Mouse (Mus musculus) forebrain, embryonic 11.5 days (tissue): ENCODE data around the gene Lin28a. TPM values are rescaled to one million over a fixed set of nuclear protein-coding genes. Genes with fewer than 3 reads are reported as not detected.
A peak's percentile ranks its signal among the peaks of the same experiment; 100 is the strongest.

Experiments
- ATAC-seq: fragments of 200-750 bp; cut with Nextera tagmentation; replicated peaks from 2 replicates; pipeline ENCODE4 v1.8.0; 2017; ENCODE audit warnings: moderate TSS enrichment; ENCODE audit not compliant: low FRiP score
- DNase-seq: peaks from one replicate; pipeline ENCODE4 v3.0.0-alpha.2; 2017; ENCODE audit warnings: low spot score
- H3K27ac ChIP-seq: fragments of 300-500 bp; sonication (generic); 2 replicates; pipeline ENCODE4 v1.5.1; 2014; ENCODE audit warnings: low read depth, low read length
- H3K27me3 ChIP-seq: fragments of 300-500 bp; sonication (generic); 2 replicates; pipeline ENCODE4 v1.6.1; 2014; ENCODE audit warnings: mild to moderate bottlenecking, low read length, mixed read lengths; ENCODE audit not compliant: control insufficient read depth, insufficient read depth
- H3K36me3 ChIP-seq: fragments of 300-500 bp; sonication (generic); 2 replicates; pipeline ENCODE4 v1.6.1; 2014; ENCODE audit warnings: mild to moderate bottlenecking, low read length, moderate library complexity, mixed read lengths; ENCODE audit not compliant: control insufficient read depth, insufficient read depth
- H3K4me1 ChIP-seq: fragments of 300-500 bp; sonication (generic); replicated peaks from 2 replicates; pipeline ENCODE4 v1.6.1; 2014; ENCODE audit warnings: low read length, mixed read lengths; ENCODE audit not compliant: control insufficient read depth, insufficient read depth
- H3K4me2 ChIP-seq: fragments of 300-500 bp; sonication (generic); 2 replicates; pipeline ENCODE4 v1.6.1; 2014; ENCODE audit warnings: low read depth, mild to moderate bottlenecking, low read length, moderate library complexity, mixed read lengths; ENCODE audit not compliant: severe bottlenecking
- H3K4me3 ChIP-seq: fragments of 300-500 bp; sonication (generic); 2 replicates; pipeline ENCODE4 v1.5.1; 2014; ENCODE audit warnings: low read depth, low read length
- H3K9ac ChIP-seq: fragments of 300-500 bp; sonication (generic); 2 replicates; pipeline ENCODE4 v1.6.1; 2014; ENCODE audit warnings: low read length
- H3K9me3 ChIP-seq: fragments of 300-500 bp; sonication (generic); 2 replicates; pipeline ENCODE4 v1.6.1; 2016; ENCODE audit warnings: low read length, mixed read lengths; ENCODE audit not compliant: control insufficient read depth
- WGBS: fragments of 180-500 bp; shearing (Covaris S2); extraction: QIAGEN DNeasy Blood & Tissue Kit; methylation state at CpG from one replicate; pipeline ENCODE4 v1.1.7; 2014; 5-methylcytosine and 5-hydroxymethylcytosine counted together
- polyA plus RNA-seq: library from polyadenylated mRNA; unstranded; fragments of >200 nt; fragmentation: Nextera tagmentation; extraction: Ambion mirVana; gene quantifications from 2 replicates; pipeline ENCODE4 v1.2.1, GENCODE M21; 2014

The Lin28a gene
- polyA plus RNA-seq, 1 experiment from 2014 or later: 2.3 TPM

GRCm38 (mm10) chr4:133966271-133966940 is 52.2 kb downstream of the Lin28a start:
- Histone ChIP-seq H3K9ac (peak overlapping the region; percentile 98), H3K4me1 (peaks cover 33% of the 10 kb centered on the region), H3K4me3 (peak overlapping the region; percentile 78), H3K27ac (no peak overlapping the region; the same call in 1 of the 2 replicates), H3K9me3 (no peaks in the 10 kb centered on the region), H3K27me3 (no peaks in the 10 kb centered on the region), H3K36me3 (peaks cover 13% of the 10 kb centered on the region), H3K4me2 (peak overlapping the region; percentile 93)
- WGBS: 55% methylated on average over 12 of the region's 12 CpGs
- DNase-seq (no peak), ATAC-seq (no peak)

- Histone ChIP-seq H3K27me3 (no peaks in the 10 kb centered on the region), H3K4me2 (no peak overlapping the region), H3K4me1 (peaks cover 11% of the 10 kb centered on the region), H3K4me3 (no peak overlapping the region), H3K27ac (no peak overlapping the region), H3K9ac (no peak overlapping the region), H3K36me3 (peaks cover 13% of the 10 kb centered on the region), H3K9me3 (no peaks in the 10 kb centered on the region)
- ATAC-seq (no peak), DNase-seq (no peak)
- whole genome bisulfite sequencing: 90% methylated on average over 7 of the region's 7 CpGs
These were observed 56.1 kb downstream of the Lin28a start for GRCm38 (mm10) chr4:133962566-133962965.

DNA sequence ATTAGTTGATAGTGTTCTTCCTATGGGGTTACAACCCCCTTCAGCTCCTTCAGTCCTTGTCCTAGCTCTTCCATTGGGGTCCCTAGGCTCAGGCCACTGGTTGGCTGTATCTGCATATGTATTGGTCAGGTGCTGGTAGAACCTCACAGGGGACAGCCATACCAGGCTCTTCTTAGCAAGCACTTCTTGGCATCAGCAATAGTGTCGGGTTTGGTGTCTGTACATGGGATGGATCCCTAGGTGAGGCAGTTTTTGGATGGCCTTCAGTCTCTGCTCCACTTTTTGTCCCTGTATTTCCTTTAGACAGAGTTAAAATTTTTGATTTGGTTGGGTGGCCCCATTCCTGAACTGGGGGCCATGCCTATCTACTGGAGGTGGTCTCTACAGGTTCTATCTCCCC is 59.8 kb downstream of the Lin28a start:
- Histone ChIP-seq H3K27ac (no peak overlapping the region), H3K9me3 (no peaks in the 10 kb centered on the region), H3K4me3 (no peak overlapping the region), H3K9ac (no peak overlapping the region), H3K4me2 (no peak overlapping the region), H3K27me3 (no peaks in the 10 kb centered on the region), H3K4me1 (peaks cover 3% of the 10 kb centered on the region; the same call in 1 of the 2 replicates), H3K36me3 (no peaks in the 10 kb centered on the region; the same call in 1 of the 2 replicates)
- ATAC-seq: no peak
- WGBS: 81% methylated on average over 1 of the region's 1 CpGs
- DNase-seq: no peak

DNA sequence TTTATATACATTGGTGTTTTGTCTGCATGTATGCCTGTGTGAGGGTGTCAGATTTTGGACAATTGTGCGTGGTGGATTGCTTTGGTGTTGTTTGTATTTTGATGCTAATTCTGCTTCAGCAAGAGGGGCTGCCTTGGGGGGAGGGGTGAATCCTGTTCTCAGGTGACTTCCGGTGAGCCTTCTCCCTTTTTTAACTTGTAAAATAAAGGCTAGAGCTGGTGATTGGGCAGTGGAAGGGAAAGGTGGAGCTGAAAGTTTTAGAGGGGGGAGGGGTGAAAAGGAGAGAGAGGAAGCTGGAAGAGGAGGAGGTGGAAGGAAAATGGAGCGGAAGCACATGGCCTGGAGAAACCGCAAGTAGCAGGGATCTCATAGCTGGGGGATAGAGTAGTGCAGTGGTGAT is 62.3 kb downstream of the Lin28a start:
- Histone ChIP-seq H3K4me3 (no peak overlapping the region), H3K4me2 (no peak overlapping the region), H3K9me3 (no peaks in the 10 kb centered on the region), H3K4me1 (no peaks in the 10 kb centered on the region), H3K36me3 (no peaks in the 10 kb centered on the region), H3K27ac (no peak overlapping the region), H3K27me3 (no peaks in the 10 kb centered on the region), H3K9ac (no peak overlapping the region)
- no peak for ATAC-seq
- WGBS: 89% methylated on average over 4 of the region's 4 CpGs
- DNase-seq: no peak

Other genes with a start within 250 kb of the Lin28a start
- gene Rps6ka1, start 131.0 kb downstream of the Lin28a start, polyA plus RNA-seq: 31.5 and 32.2 TPM in 2 replicates
- 4,212 and 4,469 TPM in 2 replicates for gene Hmgn2, start 50.2 kb downstream of the Lin28a start, polyA plus RNA-seq
- gene Dhdds, start 17.9 kb downstream of the Lin28a start, polyA plus RNA-seq: 41.9 and 46.5 TPM in 2 replicates
- gene Zfp683, start 35.0 kb upstream of the Lin28a start, polyA plus RNA-seq: not detected in 2 replicates
- 1.9 and 2.5 TPM in 2 replicates for gene Crybg2, start 42.0 kb upstream of the Lin28a start, polyA plus RNA-seq
- 2.5 and 2.6 TPM in 2 replicates for gene Cd52, start 76.2 kb upstream of the Lin28a start, polyA plus RNA-seq
- gene Ubxn11, start 83.7 kb upstream of the Lin28a start, polyA plus RNA-seq: 6.6 and 7.0 TPM in 2 replicates
- 264 and 278 TPM in 2 replicates for gene Sh3bgrl3, start 109.9 kb upstream of the Lin28a start, polyA plus RNA-seq
- gene Cep85, start 168.3 kb upstream of the Lin28a start, polyA plus RNA-seq: 30.1 and 33.8 TPM in 2 replicates
- gene Gm7534, start 184.2 kb upstream of the Lin28a start, polyA plus RNA-seq: not detected in 2 replicates
- not detected in 2 replicates for gene Catsper4, start 208.5 kb upstream of the Lin28a start, polyA plus RNA-seq
- gene Cnksr1, start 219.6 kb upstream of the Lin28a start, polyA plus RNA-seq: 0.24 and 0.45 TPM in 2 replicates
- 0.64 and 0.77 TPM in 2 replicates for gene E130218I03Rik, start 224.8 kb upstream of the Lin28a start, polyA plus RNA-seq
- gene Zfp593, start 226.8 kb upstream of the Lin28a start, polyA plus RNA-seq: 17.8 and 18.0 TPM in 2 replicates
- 0.63 TPM in 1 of 2 replicates, not detected in the other for gene Gm30191, start 228.1 kb upstream of the Lin28a start, polyA plus RNA-seq
- 4.8 and 5.2 TPM in 2 replicates for gene Grrp1, start 235.3 kb upstream of the Lin28a start, polyA plus RNA-seq